Mouse (Mus musculus) hindlimb bud, embryonic 11.5 days (tissue): ENCODE data around the gene Akr1d1.

Experiments
- DNase-seq: peaks from one replicate; pipeline ENCODE4 v3.0.0-alpha.2; 2012; ENCODE audit warnings: low read depth, low spot score; ENCODE audit errors: extremely low spot score

The Akr1d1 gene

DNA sequence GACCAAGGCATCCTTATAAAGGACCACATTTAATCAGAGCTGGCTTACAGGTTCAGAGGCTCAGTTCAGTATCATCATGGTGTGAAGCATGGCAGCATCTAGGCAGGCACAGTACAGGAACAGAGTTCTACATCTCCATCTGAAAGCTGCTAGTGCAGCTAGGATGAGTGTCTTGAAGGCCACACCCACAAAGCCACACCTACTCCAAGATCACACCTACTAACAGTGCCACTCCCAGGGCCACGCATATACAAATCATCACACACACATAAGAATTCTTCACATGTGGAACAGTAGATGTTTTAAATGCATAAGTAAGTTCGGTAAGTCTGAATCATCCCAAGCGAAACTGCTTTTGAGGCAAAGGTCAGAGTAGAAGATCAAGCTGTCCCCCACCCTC lies 33.9 kb downstream of the Akr1d1 start:
- DNase-seq, result no peak

GRCm38 (mm10) chr6:37567363-37567762 lies 37.4 kb downstream of the Akr1d1 start:
- no peak for DNase-seq

DNA sequence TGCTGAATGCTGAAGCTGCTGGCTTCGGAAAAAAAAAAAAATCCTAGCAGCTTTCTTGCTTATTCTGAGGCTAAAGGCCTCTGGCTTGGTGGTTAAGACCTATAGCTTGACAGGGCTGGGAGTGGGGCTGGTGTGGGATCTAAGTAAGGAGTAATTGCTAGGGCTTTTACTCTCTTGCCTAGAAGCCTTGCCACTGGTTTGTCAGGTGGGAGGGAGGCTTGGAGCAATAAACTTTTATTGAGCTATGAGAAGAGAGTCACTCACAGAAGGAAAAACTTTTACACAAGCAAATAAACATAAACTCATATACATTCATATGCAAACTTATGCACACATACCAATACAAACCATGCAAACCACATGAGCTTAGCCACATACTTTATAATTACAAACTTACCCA lies 42.0 kb downstream of the Akr1d1 start:
- no peak for DNase-seq

DNA sequence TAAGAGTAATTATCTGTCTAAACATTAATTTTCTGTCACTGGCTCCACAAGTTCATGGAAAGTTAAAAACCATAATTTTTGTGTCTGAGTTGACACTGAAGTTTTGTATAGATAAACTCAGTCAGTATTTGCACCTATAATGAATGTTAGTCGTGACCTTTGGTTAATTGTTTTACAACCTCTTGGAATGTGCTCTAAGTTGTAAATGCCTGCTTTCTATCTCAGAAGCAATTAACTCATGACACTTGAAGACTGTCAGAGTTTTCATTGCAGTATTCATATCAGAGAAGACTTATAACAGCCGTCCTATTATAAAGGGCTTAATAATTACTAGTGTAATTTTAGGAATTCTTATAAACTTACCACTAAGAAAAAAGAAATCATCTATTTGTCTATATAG lies 43.0 kb downstream of the Akr1d1 start:
- no peak for DNase-seq

DNA sequence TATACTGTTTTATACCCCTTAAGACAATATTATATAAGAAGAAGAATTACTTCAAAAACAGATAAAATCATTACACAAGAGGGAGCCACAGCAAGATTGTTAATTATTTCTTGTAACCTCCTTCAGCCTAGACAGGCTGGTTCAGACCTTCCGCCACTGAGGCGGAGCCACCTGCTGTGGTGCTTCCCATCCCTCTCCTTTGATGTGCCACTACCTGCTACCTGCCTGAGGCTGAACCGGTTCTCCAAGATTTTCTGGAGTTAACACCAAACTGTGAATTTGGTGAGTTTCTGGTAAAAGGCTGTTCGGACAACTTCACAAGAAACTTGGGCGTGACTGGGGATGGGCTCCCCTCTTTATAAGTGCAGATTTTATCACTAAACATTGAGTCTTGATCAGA lies 50.5 kb downstream of the Akr1d1 start:
- no peak for DNase-seq

- DNase-seq, result peak; percentile 69
Observed at GRCm38 (mm10) chr6:37589340-37589962, 59.5 kb downstream of the Akr1d1 start.

- DNase-seq, result no peak
Observed at GRCm38 (mm10) chr6:37590800-37591199, 60.8 kb downstream of the Akr1d1 start.

GRCm38 (mm10) chr6:37592101-37593032 lies 62.4 kb downstream of the Akr1d1 start:
- DNase-seq, result no peak

- DNase-seq, result no peak
Observed at GRCm38 (mm10) chr6:37593033-37593374, 63.0 kb downstream of the Akr1d1 start.

- no peak for DNase-seq
Observed at GRCm38 (mm10) chr6:37593551-37594089, 63.6 kb downstream of the Akr1d1 start.

DNA sequence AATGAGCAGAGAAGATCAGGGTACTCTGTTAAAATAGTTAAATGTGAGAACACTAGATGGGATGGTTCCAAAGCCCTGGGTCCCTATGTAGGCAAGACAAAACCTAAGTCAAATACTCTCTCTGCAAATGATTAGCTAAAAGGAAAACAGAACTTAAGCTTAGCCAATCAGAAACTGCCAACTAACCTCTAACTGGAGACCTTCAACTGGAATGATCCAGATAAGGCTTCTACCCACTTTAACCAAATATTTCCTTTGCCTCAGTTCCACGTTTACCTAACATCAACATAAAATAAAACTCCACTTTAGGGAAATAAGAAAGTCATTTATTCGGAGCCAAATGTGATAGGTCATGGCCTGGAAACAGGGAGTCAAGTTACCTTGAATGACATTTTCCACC lies 67.1 kb downstream of the Akr1d1 start:
- DNase-seq, result no peak

DNA sequence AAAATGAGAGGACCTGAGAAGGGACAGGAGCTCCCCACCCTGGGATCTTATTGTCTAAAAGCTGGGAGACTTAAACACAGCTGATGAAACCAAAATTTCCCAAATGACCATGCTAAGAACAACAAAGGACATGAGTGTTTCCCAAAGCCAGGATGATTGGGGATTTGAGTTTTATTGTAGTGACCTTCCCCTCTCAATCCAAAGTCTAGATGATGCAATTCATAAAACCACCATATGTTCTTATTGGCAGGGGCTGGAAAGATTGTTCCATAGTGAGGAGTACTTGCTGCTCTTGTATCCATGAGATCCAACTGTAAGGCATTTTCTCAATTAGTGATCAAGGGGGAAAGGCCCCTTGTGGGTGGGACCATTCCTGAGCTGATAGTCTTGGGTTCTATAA lies 68.1 kb downstream of the Akr1d1 start:
- DNase-seq, result no peak

- no peak for DNase-seq
Observed at GRCm38 (mm10) chr6:37600976-37601498, 71.1 kb downstream of the Akr1d1 start.

DNA sequence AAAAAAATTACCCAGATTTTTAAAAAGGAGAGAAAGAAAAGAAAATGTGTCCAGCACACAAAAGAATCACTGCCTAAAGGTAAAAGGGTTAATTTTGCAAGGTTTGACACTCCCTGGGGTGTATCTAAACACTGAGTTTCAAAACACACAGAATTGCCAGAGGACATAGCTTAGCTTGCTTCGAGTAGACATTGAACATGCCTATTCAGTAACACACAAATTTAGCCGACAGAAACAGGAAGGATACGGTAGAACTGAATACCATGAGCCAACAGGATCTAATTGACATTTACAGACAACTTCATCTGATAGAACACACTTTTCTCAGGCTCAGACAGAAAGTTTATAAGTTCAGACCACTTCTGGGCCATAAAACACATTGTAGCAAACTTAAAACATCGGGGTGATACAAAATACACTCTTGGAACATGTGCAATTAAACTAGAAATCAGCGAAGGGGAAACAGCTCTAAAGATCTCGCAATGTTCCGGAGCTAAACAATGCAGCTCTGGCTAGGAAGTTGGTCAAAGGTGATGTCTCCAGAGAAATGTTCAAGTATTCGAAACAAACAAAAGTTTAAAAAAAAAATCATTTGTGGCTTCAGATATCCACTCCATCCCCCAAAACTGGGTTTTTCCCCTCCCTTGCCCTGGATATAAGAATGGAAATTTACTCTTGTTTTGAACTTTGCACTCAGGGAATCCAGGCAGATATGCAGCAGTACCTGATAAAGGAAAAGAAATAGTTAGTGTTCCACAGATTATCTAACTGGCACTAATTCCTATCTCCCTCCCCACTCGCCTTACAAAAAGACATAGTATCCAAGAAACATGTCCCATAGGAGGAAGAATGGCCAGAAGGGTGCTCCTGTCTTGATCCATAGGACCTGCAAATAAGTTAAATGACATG lies 73.1 kb downstream of the Akr1d1 start:
- DNase-seq, result no peak

GRCm38 (mm10) chr6:37604178-37604883 lies 74.4 kb downstream of the Akr1d1 start:
- DNase-seq, result no peak

GRCm38 (mm10) chr6:37604884-37605269 lies 74.9 kb downstream of the Akr1d1 start:
- DNase-seq, result no peak

DNA sequence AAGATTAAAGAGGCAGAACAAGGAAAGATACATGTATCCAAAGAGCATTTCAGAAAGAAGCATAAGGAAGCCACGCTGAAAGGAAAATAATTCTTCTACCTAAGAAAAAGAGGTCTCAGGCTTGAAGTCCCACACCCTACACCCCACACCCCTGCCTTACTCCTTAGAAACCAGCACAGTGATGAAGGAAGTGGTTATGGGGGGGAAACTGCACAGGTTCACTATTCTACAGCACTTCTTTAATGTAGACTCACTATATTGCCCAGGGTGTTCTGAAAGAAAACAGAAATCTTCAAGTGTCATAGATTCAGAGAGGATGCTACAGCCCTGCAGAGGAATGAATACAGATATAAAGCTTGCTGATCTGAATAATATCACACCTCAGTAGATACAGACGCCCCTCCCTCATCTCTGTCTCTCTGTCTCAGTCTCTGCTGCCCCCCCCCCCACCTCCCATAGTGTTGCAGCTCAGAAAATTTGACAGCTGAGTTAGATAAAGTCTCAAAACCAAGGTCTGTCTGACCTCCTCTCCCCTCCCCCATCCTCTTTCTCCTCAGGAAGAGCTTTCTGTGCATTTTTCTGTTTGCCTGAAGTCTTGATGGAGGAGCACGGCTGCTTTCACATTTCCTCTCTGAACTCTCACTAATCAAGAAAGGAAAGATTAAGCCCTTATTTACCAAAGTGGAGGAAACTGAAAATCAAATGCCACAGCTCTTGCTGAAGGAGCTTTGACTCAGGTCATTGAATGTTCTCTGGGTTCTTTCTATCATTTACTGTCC lies 77.7 kb downstream of the Akr1d1 start:
- DNase-seq, result no peak

DNA sequence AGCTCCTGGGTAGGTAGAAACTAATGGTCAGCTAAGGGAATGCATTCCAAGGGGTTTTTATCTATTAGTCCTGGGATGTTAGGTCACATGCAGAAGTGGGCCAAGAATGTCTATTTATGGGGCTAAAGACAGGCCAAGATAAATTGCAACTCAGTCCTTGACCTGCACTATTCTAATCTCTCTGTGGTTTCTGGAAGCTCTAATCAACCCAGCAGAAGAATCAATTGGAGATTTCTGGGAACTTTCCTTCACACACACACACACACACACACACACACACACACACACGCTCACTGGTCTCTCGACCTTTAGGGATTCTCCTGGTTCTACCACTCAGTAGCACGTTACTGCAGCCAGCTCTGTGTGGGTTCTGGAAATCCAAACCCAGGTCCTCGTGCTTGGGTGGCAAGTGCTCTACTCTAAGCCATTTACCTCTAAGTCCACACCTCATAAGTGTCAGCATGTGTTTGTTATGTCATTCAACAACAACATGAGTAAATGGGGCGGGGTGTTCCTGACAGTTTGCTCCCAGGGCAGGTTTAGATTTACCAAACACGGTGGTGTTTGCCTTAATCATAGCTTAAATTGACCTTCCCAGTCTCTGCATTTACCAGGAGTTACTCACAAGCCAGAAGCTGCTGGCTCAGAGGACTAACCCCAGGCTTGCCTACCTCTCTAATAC lies 82.8 kb downstream of the Akr1d1 start:
- DNase-seq, result no peak

GRCm38 (mm10) chr6:37615490-37615889 lies 85.5 kb downstream of the Akr1d1 start:
- no peak for DNase-seq
